Mouse (Mus musculus) layer of hippocampus, adult 6 months (tissue): ENCODE data around the gene Rps4x. TPM values are rescaled to one million over a fixed set of nuclear protein-coding genes. Genes with fewer than 3 reads are reported as not detected.

Source experiments
- long read RNA-seq, 2 experiments: library from polyadenylated mRNA; unstranded; transcript quantifications; one replicate each; pipeline ENCODE4 v2.0.0; 2019 to 2020
- polyA plus RNA-seq: library from polyadenylated mRNA; unstranded; fragments of <200 nt; fragmentation: Nextera tagmentation; gene quantifications from 2 replicates; pipeline ENCODE4 v1.2.3, GENCODE M21; 2021

Gene Rps4x
- polyA plus RNA-seq: 1,083 and 1,190 TPM in 2 replicates
- long read RNA-seq, experiment 1, transcript Rps4x-201 (7 exons, 975 nt): major isoform, 828 of 968 reads
- long read RNA-seq, experiment 1, transcript Rps4x-203 (3 exons, 558 nt): minor isoform, 9 of 968 reads
- long read RNA-seq, experiment 1, partial matches to known transcripts: 122 of 968 reads
- long read RNA-seq, experiment 1, other reads (novel, unspliced or antisense): 9 of 968 reads
- long read RNA-seq, experiment 2, transcript Rps4x-201 (7 exons, 975 nt): major isoform, 200 of 213 reads
- long read RNA-seq, experiment 2, partial matches to known transcripts: 10 of 213 reads
- long read RNA-seq, experiment 2, other reads (novel, unspliced or antisense): 3 of 213 reads

GRCm38 (mm10) chrX:102188712-102189497 lies at the start of gene Rps4x:
Rps4x (minus strand) TSS chrX:102189394.

GRCm38 (mm10) chrX:102156618-102157422 lies 32.4 kb downstream of the Rps4x start, which contains the start of gene Ercc6l:
Ercc6l (minus strand) TSS chrX:102157091.

Other genes starting within 250 kb of the Rps4x start
- 1.1 and 1.2 TPM in 2 replicates for gene Rtl5, start 118.1 kb downstream of the Rps4x start, polyA plus RNA-seq
- 130 and 137 TPM in 2 replicates for gene Pin4, start 69.9 kb downstream of the Rps4x start, polyA plus RNA-seq
- 0.03 TPM in 1 of 2 replicates, not detected in the other for gene Ercc6l, start 32.3 kb downstream of the Rps4x start, polyA plus RNA-seq
- 2.5 and 3.0 TPM in 2 replicates for gene Cited1, start 62.8 kb upstream of the Rps4x start, polyA plus RNA-seq